Mouse (Mus musculus) stomach, embryonic 16.5 days (tissue): Measurements from ENCODE around the gene Pde4d. TPM values are rescaled to one million over a fixed set of nuclear protein-coding genes. Genes with fewer than 3 reads are reported as not detected.

Experiments
- ATAC-seq: fragments of 200-750 bp; cut with Nextera tagmentation; 2 replicates; pipeline ENCODE4 v1.8.0; 2017; ENCODE audit warnings: moderate number of reproducible peaks, moderate TSS enrichment; ENCODE audit not compliant: insufficient read depth, low FRiP score
- H3K27ac ChIP-seq: fragments of 300-500 bp; sonication (generic); 2 replicates; pipeline ENCODE4 v1.5.1; 2014; ENCODE audit warnings: low read length
- H3K27me3 ChIP-seq: fragments of 300-500 bp; sonication (generic); 2 replicates; pipeline ENCODE4 v1.6.1; 2014; ENCODE audit warnings: low read length, control low read depth, mixed read lengths; ENCODE audit not compliant: control insufficient read depth, insufficient read depth
- H3K36me3 ChIP-seq: fragments of 300-500 bp; sonication (generic); 2 replicates; pipeline ENCODE4 v1.6.1; 2014; ENCODE audit warnings: low read length; ENCODE audit not compliant: control insufficient read depth, insufficient read depth
- H3K4me1 ChIP-seq: fragments of 300-500 bp; sonication (generic); 2 replicates; pipeline ENCODE4 v1.6.1; 2014; ENCODE audit warnings: low read length, control low read depth, mixed read lengths; ENCODE audit not compliant: control insufficient read depth, insufficient read depth
- H3K4me2 ChIP-seq: fragments of 300-500 bp; sonication (generic); 2 replicates; pipeline ENCODE4 v1.6.1; 2014; ENCODE audit warnings: low read depth, low read length, mixed read lengths
- H3K4me3 ChIP-seq: fragments of 300-500 bp; sonication (generic); replicated peaks from 2 replicates; pipeline ENCODE4 v1.5.1; 2014; ENCODE audit warnings: mild to moderate bottlenecking, low read length
- H3K9ac ChIP-seq: fragments of 300-500 bp; sonication (generic); 2 replicates; pipeline ENCODE4 v1.6.1; 2014; ENCODE audit warnings: low read length
- H3K9me3 ChIP-seq: fragments of 300-500 bp; sonication (generic); replicated peaks from 2 replicates; pipeline ENCODE4 v1.6.1; 2016; ENCODE audit warnings: low read length, control low read depth; ENCODE audit not compliant: control insufficient read depth
- WGBS: fragments of 180-500 bp; shearing (Covaris S2); extraction: QIAGEN DNeasy Blood & Tissue Kit; methylation state at CpG from one replicate; pipeline ENCODE4 v1.1.7; 2014; 5-methylcytosine and 5-hydroxymethylcytosine counted together
- polyA plus RNA-seq: library from polyadenylated mRNA; unstranded; fragments of >200 nt; fragmentation: Nextera tagmentation; extraction: Ambion mirVana; gene quantifications from 2 replicates; pipeline ENCODE4 v1.2.1, GENCODE M21; 2015

Gene Pde4d
- polyA plus RNA-seq, 1 experiment from 2014 or later = 22.1 TPM

- no peak overlapping the region for H3K9ac ChIP-seq
- no peak overlapping the region for H3K4me2 ChIP-seq
- H3K27me3 ChIP-seq = no peaks in the 10 kb centered on the region
- H3K9me3 ChIP-seq = no peaks in the 10 kb centered on the region
- WGBS = 93% methylated on average over 5 of the region's 5 CpGs
- H3K4me3 ChIP-seq = no peak overlapping the region
- no peak overlapping the region for H3K27ac ChIP-seq
- ATAC-seq = no peak
- no peaks in the 10 kb centered on the region for H3K4me1 ChIP-seq
- H3K36me3 ChIP-seq = peaks cover 8% of the 10 kb centered on the region; the same call in 1 of the 2 replicates
These were observed 1487.1 kb downstream of the Pde4d start for GRCm38 (mm10) chr13:109936866-109937265.

- Histone ChIP-seq H3K9me3 (no peaks in the 10 kb centered on the region), H3K36me3 (no peaks in the 10 kb centered on the region), H3K4me1 (no peaks in the 10 kb centered on the region), H3K4me2 (no peak overlapping the region), H3K27ac (no peak overlapping the region), H3K9ac (no peak overlapping the region), H3K4me3 (no peak overlapping the region), H3K27me3 (no peaks in the 10 kb centered on the region)
- 92% methylated on average over 7 of the region's 7 CpGs for WGBS
- ATAC-seq = no peak
These were observed 1495.2 kb downstream of the Pde4d start for GRCm38 (mm10) chr13:109944822-109945551.

- no peak overlapping the region for H3K4me2 ChIP-seq
- ATAC-seq = no peak
- H3K36me3 ChIP-seq = peaks cover 14% of the 10 kb centered on the region
- H3K4me1 ChIP-seq = no peaks in the 10 kb centered on the region
- no peak overlapping the region for H3K9ac ChIP-seq
- H3K9me3 ChIP-seq = no peaks in the 10 kb centered on the region
- H3K4me3 ChIP-seq = no peak overlapping the region
- H3K27ac ChIP-seq = no peak overlapping the region
- 72% methylated on average over 14 of the region's 14 CpGs for WGBS
- no peaks in the 10 kb centered on the region for H3K27me3 ChIP-seq
These were observed 1501.7 kb downstream of the Pde4d start for GRCm38 (mm10) chr13:109951466-109951865.

GRCm38 (mm10) chr13:109954189-109954588 is 1504.4 kb downstream of the Pde4d start:
- no peak overlapping the region for H3K4me3 ChIP-seq
- H3K9me3 ChIP-seq = no peaks in the 10 kb centered on the region
- H3K27me3 ChIP-seq = no peaks in the 10 kb centered on the region
- no peak overlapping the region for H3K4me2 ChIP-seq
- H3K27ac ChIP-seq = no peak overlapping the region
- H3K9ac ChIP-seq = no peak overlapping the region
- H3K36me3 ChIP-seq = peaks cover 14% of the 10 kb centered on the region
- H3K4me1 ChIP-seq = no peaks in the 10 kb centered on the region
- 92% methylated on average over 8 of the region's 8 CpGs for WGBS
- ATAC-seq = no peak

GRCm38 (mm10) chr13:109957953-109958352 is 1508.2 kb downstream of the Pde4d start:
- WGBS = 49% methylated on average over 4 of the region's 4 CpGs
- no peaks in the 10 kb centered on the region for H3K4me1 ChIP-seq
- H3K27ac ChIP-seq = no peak overlapping the region
- ATAC-seq = no peak
- H3K4me2 ChIP-seq = no peak overlapping the region
- H3K36me3 ChIP-seq = peaks cover 11% of the 10 kb centered on the region
- no peaks in the 10 kb centered on the region for H3K27me3 ChIP-seq
- H3K4me3 ChIP-seq = no peak overlapping the region
- no peaks in the 10 kb centered on the region for H3K9me3 ChIP-seq
- H3K9ac ChIP-seq = no peak overlapping the region

GRCm38 (mm10) chr13:109982821-109983443 is 1533.2 kb downstream of the Pde4d start:
- Histone ChIP-seq H3K36me3 (no peaks in the 10 kb centered on the region), H3K4me1 (no peaks in the 10 kb centered on the region), H3K9ac (no peak overlapping the region), H3K27ac (no peak overlapping the region), H3K27me3 (no peaks in the 10 kb centered on the region), H3K9me3 (no peaks in the 10 kb centered on the region), H3K4me2 (no peak overlapping the region), H3K4me3 (no peak overlapping the region)
- 68% methylated on average over 10 of the region's 10 CpGs for WGBS
- no peak for ATAC-seq

- no peak overlapping the region for H3K27ac ChIP-seq
- H3K9me3 ChIP-seq = no peaks in the 10 kb centered on the region
- H3K4me3 ChIP-seq = no peak overlapping the region
- H3K9ac ChIP-seq = no peak overlapping the region
- H3K4me1 ChIP-seq = no peaks in the 10 kb centered on the region
- no peaks in the 10 kb centered on the region for H3K27me3 ChIP-seq
- WGBS = 80% methylated on average over 5 of the region's 5 CpGs
- no peak for ATAC-seq
- no peak overlapping the region for H3K4me2 ChIP-seq
- no peaks in the 10 kb centered on the region for H3K36me3 ChIP-seq
These were observed 1535.7 kb downstream of the Pde4d start for GRCm38 (mm10) chr13:109985411-109985810.

GRCm38 (mm10) chr13:109985892-109986291 is 1536.1 kb downstream of the Pde4d start:
- no peak overlapping the region for H3K4me3 ChIP-seq
- H3K36me3 ChIP-seq = no peaks in the 10 kb centered on the region
- no peak overlapping the region for H3K4me2 ChIP-seq
- WGBS = 60% methylated on average over 5 of the region's 5 CpGs
- no peak overlapping the region for H3K9ac ChIP-seq
- H3K4me1 ChIP-seq = no peaks in the 10 kb centered on the region
- H3K9me3 ChIP-seq = no peaks in the 10 kb centered on the region
- ATAC-seq = no peak
- no peak overlapping the region for H3K27ac ChIP-seq
- no peaks in the 10 kb centered on the region for H3K27me3 ChIP-seq

GRCm38 (mm10) chr13:109992775-109993505 is 1543.2 kb downstream of the Pde4d start:
- H3K27ac ChIP-seq = no peak overlapping the region
- H3K9ac ChIP-seq = no peak overlapping the region
- H3K4me1 ChIP-seq = peaks cover 10% of the 10 kb centered on the region; the same call in 1 of the 2 replicates
- 48% methylated on average over 5 of the region's 5 CpGs for WGBS
- ATAC-seq = peak; percentile 64; the same call in 1 of the 2 replicates
- H3K9me3 ChIP-seq = no peaks in the 10 kb centered on the region
- no peaks in the 10 kb centered on the region for H3K27me3 ChIP-seq
- no peak overlapping the region for H3K4me2 ChIP-seq
- H3K36me3 ChIP-seq = no peaks in the 10 kb centered on the region
- no peak overlapping the region for H3K4me3 ChIP-seq
